Mouse (Mus musculus) cerebellum, postnatal 10 days (tissue): ENCODE data around the gene Cltb.
A peak's percentile ranks its signal among the peaks of the same experiment; 100 is the strongest.
"Not testable (repeated sequence)": the region's sequence is repeated elsewhere in the genome, so short reads cannot be mapped to it uniquely, and the experiment has no call there.

Source experiments
- DNase-seq, 2 experiments: peaks; one replicate each; pipeline ENCODE4 v3.0.0; 2021; ENCODE audit warnings: mixed read lengths in 2 of 2

Gene Cltb

GRCm38 (mm10) chr13:54610972-54611754 is at the start of gene Cltb:
Gene Cltb (minus strand): TSS chr13:54611344.
- DNase-seq, result peak; percentile 98 to 99

- no peak for DNase-seq
Measured at GRCm38 (mm10) chr13:54660877-54661276, 49.7 kb upstream of the Cltb start.

GRCm38 (mm10) chr13:54650461-54650860 is 39.3 kb upstream of the Cltb start:
- DNase-seq, result no peak

GRCm38 (mm10) chr13:54635011-54635410 is 23.9 kb upstream of the Cltb start:
- DNase-seq, result no peak

GRCm38 (mm10) chr13:54632731-54633277 is 21.7 kb upstream of the Cltb start:
- DNase-seq, result no peak

GRCm38 (mm10) chr13:54629128-54629527 is 18.0 kb upstream of the Cltb start:
- DNase-seq, result no peak

- DNase-seq, result no peak
Measured at GRCm38 (mm10) chr13:54621960-54622521, 10.9 kb upstream of the Cltb start.

- DNase-seq, result peak; percentile 100
Measured at GRCm38 (mm10) chr13:54621155-54621932, 10.2 kb upstream of the Cltb start, which contains the start of gene Faf2. Gene Faf2 (plus strand): TSS chr13:54621784.

- no peak for DNase-seq
Measured at GRCm38 (mm10) chr13:54616998-54617397, 5.9 kb upstream of the Cltb start.

- DNase-seq, result no peak
Measured at GRCm38 (mm10) chr13:54616307-54616706, 5.2 kb upstream of the Cltb start.

- not testable (repeated sequence) for DNase-seq
Measured at GRCm38 (mm10) chr13:54613141-54613540, 2.0 kb upstream of the Cltb start.

GRCm38 (mm10) chr13:54610613-54610971 is 552 bp downstream of the Cltb start:
- DNase-seq, result peak in 1 of 2 experiments; percentile 44

GRCm38 (mm10) chr13:54609301-54609700 is 1.8 kb downstream of the Cltb start:
- no peak for DNase-seq

- DNase-seq, result peak; percentile 56 to 74
Measured at GRCm38 (mm10) chr13:54608666-54609065, 2.5 kb downstream of the Cltb start.

- no peak for DNase-seq
Measured at GRCm38 (mm10) chr13:54608002-54608401, 3.1 kb downstream of the Cltb start.

- DNase-seq, result no peak
Measured at GRCm38 (mm10) chr13:54607204-54607603, 3.9 kb downstream of the Cltb start.

- no peak for DNase-seq
Measured at GRCm38 (mm10) chr13:54605426-54605825, 5.7 kb downstream of the Cltb start.

- no peak for DNase-seq
Measured at GRCm38 (mm10) chr13:54604221-54604620, 6.9 kb downstream of the Cltb start.

GRCm38 (mm10) chr13:54603501-54603900 is 7.6 kb downstream of the Cltb start:
- no peak for DNase-seq

- DNase-seq, result no peak
Measured at GRCm38 (mm10) chr13:54602639-54603111, 8.5 kb downstream of the Cltb start.

- peak; percentile 51 to 61 for DNase-seq
Measured at GRCm38 (mm10) chr13:54598622-54599143, 12.5 kb downstream of the Cltb start.

- DNase-seq, result no peak
Measured at GRCm38 (mm10) chr13:54596870-54597269, 14.3 kb downstream of the Cltb start.
